Mouse (Mus musculus) urinary bladder, postnatal 14 days (tissue): ENCODE data around the gene Smim22.
A peak's percentile ranks its signal among the peaks of the same experiment; 100 is the strongest.

ENCODE experiments used
- DNase-seq: peaks from one replicate; pipeline ENCODE4 v3.0.0; 2021; ENCODE audit warnings: low spot score

The Smim22 gene

GRCm38 (mm10) chr16:5007067-5007466, at the start of gene Smim22:
Gene Smim22 (plus strand): TSS chr16:5007288.
- DNase-seq, result peak; percentile 78

DNA sequence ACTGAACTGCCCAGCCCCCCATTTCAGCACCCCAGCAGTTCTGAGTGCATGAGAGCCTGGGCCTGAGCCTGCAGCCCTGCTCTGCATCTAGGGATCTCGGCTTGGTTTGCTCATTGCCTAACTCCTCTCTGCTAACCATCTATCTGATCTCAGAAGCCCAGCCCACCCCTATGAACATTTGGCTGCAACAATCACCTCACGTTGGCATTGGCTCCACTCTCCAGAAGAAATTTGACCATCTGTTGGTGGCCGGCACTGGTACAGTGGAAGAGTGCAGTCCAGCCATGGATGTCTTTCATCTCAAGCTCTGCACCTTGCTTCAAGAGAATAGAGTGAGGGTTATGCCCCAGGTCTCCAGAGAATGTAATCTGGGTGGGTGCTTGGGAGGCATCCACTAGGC, 49.6 kb upstream of the Smim22 start:
- no peak for DNase-seq

DNA sequence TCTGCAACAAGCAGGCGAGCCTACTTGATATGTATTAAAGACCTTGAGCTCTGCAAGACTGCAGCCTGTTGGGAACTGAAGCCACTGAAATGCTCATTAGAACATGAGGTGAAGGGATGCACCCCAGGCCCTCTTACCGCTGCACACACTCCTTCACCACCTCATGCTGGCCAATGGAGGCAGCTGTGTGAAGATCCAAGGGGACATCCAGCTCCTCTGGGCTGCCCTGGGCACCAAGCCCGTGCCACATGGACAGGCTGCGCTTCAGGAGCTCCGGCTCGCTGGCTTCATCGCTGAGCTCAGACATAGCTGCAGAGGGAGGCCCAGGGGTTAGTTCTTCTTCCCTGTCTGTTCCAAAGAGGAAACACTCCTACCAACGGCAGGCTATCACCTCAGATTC, 46.8 kb upstream of the Smim22 start:
- DNase-seq, result no peak

GRCm38 (mm10) chr16:4963346-4963745, 43.7 kb upstream of the Smim22 start:
- no peak for DNase-seq

GRCm38 (mm10) chr16:4963797-4964709, 43.0 kb upstream of the Smim22 start, which contains the start of gene Anks3:
Gene Anks3 (minus strand): TSS chr16:4964205.
- DNase-seq, result peak; percentile 97

- DNase-seq, result no peak
Observed at GRCm38 (mm10) chr16:4964731-4965391, 42.2 kb upstream of the Smim22 start.

GRCm38 (mm10) chr16:4965392-4966129, 41.5 kb upstream of the Smim22 start:
- DNase-seq, result no peak

- no peak for DNase-seq
Observed at GRCm38 (mm10) chr16:4968426-4968825, 38.7 kb upstream of the Smim22 start.

DNA sequence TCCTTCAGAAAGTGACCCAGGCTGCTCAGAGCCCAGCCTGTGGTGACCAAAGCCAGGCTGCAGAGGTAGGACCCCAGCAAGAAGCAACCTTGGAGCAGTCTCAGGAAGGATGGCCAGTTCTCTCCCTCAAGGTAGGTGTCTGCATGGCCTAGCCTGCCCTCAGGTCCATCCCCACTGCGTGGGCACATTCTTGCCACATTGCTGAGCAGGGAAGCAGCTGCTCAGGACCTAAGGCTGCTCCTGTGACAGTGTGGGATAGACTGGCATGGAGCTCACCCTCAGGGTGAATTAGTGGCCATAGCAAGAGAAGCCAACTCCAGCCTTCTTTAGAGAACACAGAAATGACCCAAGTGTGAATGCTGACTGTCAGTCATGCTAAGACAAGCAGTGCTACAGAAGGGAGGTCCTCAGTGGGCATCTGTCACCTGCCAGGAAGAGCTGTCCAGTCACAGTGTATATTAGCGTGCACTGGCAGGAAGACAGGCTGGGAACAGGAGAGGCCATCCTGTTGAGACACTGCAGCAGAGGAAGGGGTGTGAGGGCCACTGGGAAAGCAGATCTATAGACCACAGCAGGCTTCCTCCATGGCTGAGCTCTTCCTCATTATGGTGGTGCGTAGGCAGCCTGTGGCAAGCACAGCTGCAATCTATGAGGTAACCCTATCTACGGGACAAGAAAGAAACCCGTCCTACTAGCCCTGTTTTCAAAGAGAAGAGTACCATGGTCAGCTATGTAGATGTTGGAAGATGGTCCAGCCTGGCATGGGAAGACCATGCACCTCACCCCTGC, 37.8 kb upstream of the Smim22 start:
- DNase-seq, result no peak

DNA sequence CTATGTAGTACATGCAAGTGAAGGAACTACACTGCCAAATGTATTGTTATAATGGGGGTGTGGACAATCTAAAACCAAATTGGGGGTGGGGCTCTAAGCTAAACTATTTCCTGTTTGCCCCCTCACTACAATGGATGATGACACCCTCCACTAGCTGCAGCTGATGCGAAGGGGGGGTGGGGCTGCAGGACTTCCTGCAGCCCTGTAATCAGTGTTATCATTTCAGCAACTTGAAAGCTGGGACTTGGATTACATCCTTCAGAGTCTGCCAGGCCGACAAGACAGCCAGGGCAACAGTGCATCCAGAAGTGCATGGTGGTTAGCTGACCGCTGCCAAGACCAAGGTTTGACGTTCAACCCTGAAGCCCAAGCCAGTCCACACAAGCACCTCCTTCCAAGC, 35.5 kb upstream of the Smim22 start:
- no peak for DNase-seq

- no peak for DNase-seq
Observed at GRCm38 (mm10) chr16:4974521-4974920, 32.6 kb upstream of the Smim22 start.

DNA sequence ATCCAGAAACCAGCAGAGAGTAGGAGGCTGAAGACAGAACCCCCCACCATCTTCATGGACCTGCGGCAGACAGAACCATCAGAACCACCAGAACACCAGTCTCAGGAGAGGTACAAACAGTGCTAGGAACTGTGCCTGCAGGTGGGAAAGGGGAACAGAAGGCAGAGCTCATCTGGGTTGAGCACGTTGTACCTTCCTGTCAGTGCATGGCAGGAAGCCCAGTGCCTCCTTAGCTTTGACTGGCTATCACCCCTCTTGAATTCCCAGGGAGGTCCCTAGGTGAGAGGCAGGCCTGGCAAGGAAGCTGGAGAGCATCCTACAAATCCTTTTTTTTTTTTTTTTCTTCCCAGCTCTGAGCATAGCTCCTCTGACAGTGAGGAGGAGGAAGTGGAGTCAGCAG, 30.9 kb upstream of the Smim22 start:
- DNase-seq, result no peak

GRCm38 (mm10) chr16:4978275-4979051, 28.6 kb upstream of the Smim22 start:
- no peak for DNase-seq

DNA sequence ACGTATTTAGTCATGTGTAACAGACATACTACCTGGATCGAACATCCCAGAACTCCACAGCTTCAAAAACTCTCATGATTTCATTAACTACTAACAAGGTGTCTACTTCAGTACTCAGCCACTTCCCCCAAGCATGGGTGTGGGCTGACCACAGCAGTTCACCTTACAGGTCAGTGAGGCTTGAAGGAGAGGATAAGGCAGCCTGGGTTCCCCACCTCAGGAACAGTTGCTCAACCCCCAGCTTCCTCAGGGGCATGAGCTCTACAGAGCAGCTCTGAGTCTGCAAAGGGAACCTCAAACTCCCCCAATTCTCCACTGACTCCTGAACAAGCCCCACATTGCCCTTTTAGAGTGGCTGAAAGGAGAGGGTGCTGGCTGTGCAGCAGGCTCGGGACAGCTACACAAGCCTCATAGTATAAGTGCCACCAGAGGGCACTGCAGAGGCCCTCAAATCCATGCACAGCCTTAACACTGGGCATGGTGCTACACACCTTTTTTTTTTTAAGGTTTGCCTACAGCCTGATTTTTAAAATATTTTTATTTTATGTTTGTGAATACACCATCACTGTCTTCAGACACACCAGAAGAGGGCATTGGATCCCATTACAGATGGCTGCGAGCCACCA, 27.2 kb upstream of the Smim22 start:
- peak; percentile 25 for DNase-seq

DNA sequence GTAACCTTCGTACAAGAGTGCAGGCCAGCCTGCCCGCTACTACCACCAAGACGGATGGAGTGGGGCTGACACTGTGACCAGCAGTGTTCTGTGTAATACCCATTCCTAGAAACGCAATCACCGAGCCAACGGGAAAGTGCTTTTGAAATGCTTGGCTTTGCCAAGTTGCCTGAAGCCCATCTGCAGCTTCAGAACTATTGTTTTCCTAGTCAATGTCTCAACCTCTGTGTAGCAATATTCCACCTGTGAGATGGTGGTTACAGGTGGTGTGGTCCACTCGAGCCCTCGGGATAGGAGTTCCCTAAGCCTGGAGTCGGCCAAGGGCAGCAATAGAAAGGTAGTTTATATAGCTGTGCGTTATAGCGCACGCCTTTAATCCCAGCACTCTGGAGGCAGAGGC, 22.4 kb upstream of the Smim22 start:
- no peak for DNase-seq

DNA sequence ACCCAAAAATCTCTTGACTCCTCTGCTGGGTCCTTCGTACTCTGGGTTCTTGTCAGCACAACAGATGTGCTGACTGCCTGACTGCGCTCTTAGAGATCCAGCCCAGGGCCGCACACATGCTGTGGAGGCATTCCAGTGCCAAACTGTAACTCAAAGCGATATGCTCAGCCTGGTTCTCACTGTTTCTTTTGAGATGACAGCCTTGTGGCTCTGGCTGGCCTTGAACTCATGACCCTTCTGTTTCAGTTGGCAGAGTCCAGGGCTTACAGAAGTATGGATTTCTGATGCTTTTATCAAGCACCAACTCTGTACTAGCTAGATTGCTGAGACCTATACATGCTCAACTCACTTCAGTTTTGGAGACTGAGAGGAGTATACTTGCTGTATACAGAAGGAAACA, 13.8 kb upstream of the Smim22 start:
- DNase-seq, result no peak

DNA sequence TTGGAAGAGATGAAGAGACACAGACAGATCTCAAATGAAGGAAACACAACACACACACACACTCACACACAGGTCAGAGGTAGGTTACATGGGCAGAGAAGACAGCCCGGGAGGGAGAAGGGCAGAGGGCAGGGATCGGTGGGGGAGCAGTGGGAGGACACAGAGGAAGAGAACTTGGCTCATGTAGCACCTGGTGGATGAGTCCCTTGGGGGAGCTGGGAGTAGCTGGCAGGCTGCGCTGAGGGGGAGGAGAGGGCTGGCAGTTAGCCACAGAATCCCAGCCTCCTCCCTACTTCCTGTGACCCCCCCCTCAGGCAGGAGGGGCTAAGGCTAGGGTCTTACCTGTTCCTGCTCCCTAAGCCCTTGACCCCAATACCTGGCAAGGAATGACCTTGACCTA, 9.5 kb upstream of the Smim22 start, which contains the start of gene Sept12:
TSS of gene Sept12 (minus strand) at position 300 of the 400 bp plus-strand sequence.
- DNase-seq, result no peak

GRCm38 (mm10) chr16:4998984-4999383, 8.1 kb upstream of the Smim22 start:
- no peak for DNase-seq

- no peak for DNase-seq
Observed at GRCm38 (mm10) chr16:5000611-5001010, 6.5 kb upstream of the Smim22 start.

- DNase-seq, result no peak
Observed at GRCm38 (mm10) chr16:5007492-5007891, 404 bp downstream of the Smim22 start.
